Mouse (Mus musculus): ENCODE measurements around the gene Prnp. TPM values are rescaled to one million over a fixed set of nuclear protein-coding genes. Genes with fewer than 3 reads are reported as not detected.

The Prnp gene
- total RNA-seq (2021), result 73.3 and 74.6 TPM in 2 replicates
- long read RNA-seq, experiment 1, transcript Prnp-201 (3 exons, 2,184 nt), result major isoform, 100 of 119 reads
- long read RNA-seq, experiment 1, partial matches to known transcripts, result 14 of 119 reads
- long read RNA-seq, experiment 1, other reads (novel, unspliced or antisense), result 5 of 119 reads
- long read RNA-seq, experiment 2, transcript Prnp-201 (3 exons, 2,184 nt), result major isoform, 70 of 87 reads
- long read RNA-seq, experiment 2, partial matches to known transcripts, result 12 of 87 reads
- long read RNA-seq, experiment 2, other reads (novel, unspliced or antisense), result 5 of 87 reads

- DNase-seq, result peak; percentile 96
Observed at GRCm38 (mm10) chr2:131909683-131910572, at the start of gene Prnp, which contains the start of gene Prn. Gene Prnp (plus strand): TSS chr2:131909928. Gene Prn (plus strand): TSS chr2:131909957.

- DNase-seq, result no peak
Observed at GRCm38 (mm10) chr2:131862617-131863275, 47.0 kb upstream of the Prnp start.

GRCm38 (mm10) chr2:131863472-131863871 is 46.3 kb upstream of the Prnp start:
- no peak for DNase-seq

GRCm38 (mm10) chr2:131864262-131864796 is 45.4 kb upstream of the Prnp start:
- DNase-seq, result no peak

- no peak for DNase-seq
Observed at GRCm38 (mm10) chr2:131866676-131867075, 43.1 kb upstream of the Prnp start.

GRCm38 (mm10) chr2:131868983-131869382 is 40.7 kb upstream of the Prnp start:
- DNase-seq, result no peak

GRCm38 (mm10) chr2:131873376-131873775 is 36.4 kb upstream of the Prnp start:
- DNase-seq, result peak; percentile 34

- DNase-seq, result no peak
Observed at GRCm38 (mm10) chr2:131876551-131877265, 33.0 kb upstream of the Prnp start.

GRCm38 (mm10) chr2:131881766-131882165 is 28.0 kb upstream of the Prnp start:
- no peak for DNase-seq

GRCm38 (mm10) chr2:131883136-131883535 is 26.6 kb upstream of the Prnp start:
- DNase-seq, result no peak

- DNase-seq, result no peak
Observed at GRCm38 (mm10) chr2:131886503-131887160, 23.1 kb upstream of the Prnp start.

- no peak for DNase-seq
Observed at GRCm38 (mm10) chr2:131888233-131888632, 21.5 kb upstream of the Prnp start.

GRCm38 (mm10) chr2:131892534-131892933 is 17.2 kb upstream of the Prnp start:
- no peak for DNase-seq

GRCm38 (mm10) chr2:131895106-131895505 is 14.6 kb upstream of the Prnp start:
- DNase-seq, result no peak

GRCm38 (mm10) chr2:131896011-131896410 is 13.7 kb upstream of the Prnp start:
- no peak for DNase-seq

- DNase-seq, result no peak
Observed at GRCm38 (mm10) chr2:131897336-131898109, 12.2 kb upstream of the Prnp start.

- DNase-seq, result no peak
Observed at GRCm38 (mm10) chr2:131902423-131902822, 7.3 kb upstream of the Prnp start.

GRCm38 (mm10) chr2:131902867-131903266 is 6.9 kb upstream of the Prnp start:
- peak; percentile 13 for DNase-seq

GRCm38 (mm10) chr2:131905025-131905424 is 4.7 kb upstream of the Prnp start:
- no peak for DNase-seq

- DNase-seq, result no peak
Observed at GRCm38 (mm10) chr2:131905776-131906175, 4.0 kb upstream of the Prnp start.

Data from adrenal gland, postnatal 14 days (tissue).